Mouse (Mus musculus): ENCODE measurements around the gene C530008M17Rik. TPM values are rescaled to one million over a fixed set of nuclear protein-coding genes. Genes with fewer than 3 reads are reported as not detected.

Gene C530008M17Rik
- polyA plus RNA-seq, 1 experiment: 0.31 TPM

DNA sequence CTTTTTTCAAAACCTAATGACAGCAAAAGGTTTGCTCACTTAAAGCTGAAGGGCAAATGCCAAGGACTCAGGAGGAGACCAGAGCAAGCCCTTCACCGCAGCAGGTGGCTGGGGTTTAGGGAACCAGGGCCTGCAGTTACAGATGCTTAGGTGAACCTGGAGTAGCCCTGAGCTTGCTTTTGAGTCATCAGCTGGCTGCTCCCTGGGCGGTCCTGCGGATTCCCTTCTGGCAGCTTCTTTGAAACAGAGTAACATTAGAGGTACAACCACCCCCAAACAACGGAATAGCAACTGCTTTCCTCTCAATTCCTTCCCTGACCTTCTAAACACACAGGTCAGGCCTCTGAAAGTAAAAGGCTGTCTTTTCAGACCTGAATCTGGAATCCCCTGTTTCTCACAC, 116.5 kb downstream of the C530008M17Rik start:
- no peak overlapping the region for H3K27ac ChIP-seq (ENCODE audit: insufficient read depth, low read depth, low read length)
- H3K36me3 ChIP-seq (ENCODE audit: control insufficient read depth, insufficient read depth, low read length): no peaks in the 10 kb centered on the region
- no peaks in the 10 kb centered on the region for H3K27me3 ChIP-seq (replicated peaks; ENCODE audit: control insufficient read depth, insufficient read depth, low read length)
- no peaks in the 10 kb centered on the region for H3K4me1 ChIP-seq (ENCODE audit: control insufficient read depth, insufficient read depth, low read length)
- DNase-seq: no peak
- TF ChIP-seq CTCF (conservative IDR thresholded peaks at IDR 0.05; ENCODE audit: insufficient read depth, insufficient read length, low read depth, low read length) (no peak), POLR2A (IDR thresholded peaks at IDR 0.05; ENCODE audit: low read depth, low read length) (no peak)
- H3K4me3 ChIP-seq (ENCODE audit: insufficient read depth, low read depth, low read length): no peak overlapping the region
- WGBS: 70% methylated on average over 4 of the region's 4 CpGs

- Histone ChIP-seq H3K4me3 (ENCODE audit: insufficient read depth, low read depth, low read length) (no peak overlapping the region), H3K27ac (ENCODE audit: insufficient read depth, low read depth, low read length) (no peak overlapping the region), H3K4me1 (ENCODE audit: control insufficient read depth, insufficient read depth, low read length) (no peaks in the 10 kb centered on the region), H3K27me3 (replicated peaks; ENCODE audit: control insufficient read depth, insufficient read depth, low read length) (no peaks in the 10 kb centered on the region), H3K36me3 (ENCODE audit: control insufficient read depth, insufficient read depth, low read length) (no peaks in the 10 kb centered on the region)
- DNase-seq: no peak
- no peak for TF ChIP-seq CTCF (conservative IDR thresholded peaks at IDR 0.05; ENCODE audit: insufficient read depth, insufficient read length, low read depth, low read length)
- no peak for TF ChIP-seq POLR2A (IDR thresholded peaks at IDR 0.05; ENCODE audit: low read depth, low read length)
- 65% methylated on average over 9 of the region's 9 CpGs for WGBS
Measured at GRCm38 (mm10) chr5:76773492-76774158, 117.3 kb downstream of the C530008M17Rik start.

DNA sequence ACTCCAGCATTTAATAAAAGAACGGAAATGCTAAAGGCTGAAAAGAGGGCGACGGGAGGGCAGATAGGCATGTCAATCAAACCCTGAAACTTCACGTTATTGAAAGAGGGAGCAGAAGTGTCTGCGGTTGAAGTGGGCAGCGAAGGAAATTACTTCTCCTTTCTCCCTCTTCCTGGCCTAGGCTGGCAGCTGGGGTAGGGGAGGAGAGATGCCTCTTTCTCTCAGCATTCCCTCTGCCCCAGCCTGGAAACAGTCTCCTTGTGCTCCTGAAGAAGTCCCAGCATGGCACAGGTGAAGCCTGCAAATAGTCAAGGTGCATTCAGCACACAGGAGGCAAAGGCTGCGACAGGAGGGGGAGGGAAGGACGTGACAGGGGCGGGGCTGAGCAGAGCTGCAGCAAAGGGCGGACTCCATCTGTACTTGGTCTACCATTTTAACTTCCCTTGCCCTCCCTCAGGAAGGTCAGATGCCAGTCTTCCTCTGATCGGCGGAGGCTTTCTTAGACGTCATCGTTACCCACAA, 122.8 kb downstream of the C530008M17Rik start:
- Histone ChIP-seq H3K27me3 (replicated peaks; ENCODE audit: control insufficient read depth, insufficient read depth, low read length) (no peaks in the 10 kb centered on the region), H3K27ac (ENCODE audit: insufficient read depth, low read depth, low read length) (no peak overlapping the region), H3K4me3 (ENCODE audit: insufficient read depth, low read depth, low read length) (no peak overlapping the region), H3K36me3 (ENCODE audit: control insufficient read depth, insufficient read depth, low read length) (no peaks in the 10 kb centered on the region), H3K4me1 (ENCODE audit: control insufficient read depth, insufficient read depth, low read length) (no peaks in the 10 kb centered on the region)
- no peak for DNase-seq
- TF ChIP-seq CTCF (conservative IDR thresholded peaks at IDR 0.05; ENCODE audit: insufficient read depth, insufficient read length, low read depth, low read length): no peak
- TF ChIP-seq POLR2A (IDR thresholded peaks at IDR 0.05; ENCODE audit: low read depth, low read length): no peak
- 53% methylated on average over 14 of the region's 14 CpGs for WGBS

DNA sequence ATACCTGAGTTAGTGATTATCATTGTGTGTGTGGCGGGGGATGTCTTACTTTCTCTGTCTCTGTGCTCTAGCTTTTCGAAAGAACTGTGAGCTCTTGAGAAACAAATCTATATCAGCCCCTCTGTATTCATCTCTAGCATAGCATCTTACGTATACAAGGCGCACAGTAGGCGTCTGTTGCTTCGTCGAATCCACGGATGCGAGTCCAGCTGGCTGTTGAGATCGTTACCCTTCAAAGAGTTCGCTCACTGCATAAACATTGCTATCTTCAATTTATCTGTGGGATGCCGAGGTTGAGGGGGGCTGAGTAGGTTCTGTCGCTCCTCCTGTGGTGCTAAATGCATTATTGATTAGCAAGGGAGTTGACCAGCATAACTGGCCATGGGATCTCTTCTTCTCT, 125.6 kb downstream of the C530008M17Rik start:
- no peaks in the 10 kb centered on the region for H3K36me3 ChIP-seq (ENCODE audit: control insufficient read depth, insufficient read depth, low read length)
- DNase-seq: no peak
- WGBS: 80% methylated on average over 13 of the region's 13 CpGs
- no peaks in the 10 kb centered on the region for H3K4me1 ChIP-seq (ENCODE audit: control insufficient read depth, insufficient read depth, low read length)
- TF ChIP-seq CTCF (conservative IDR thresholded peaks at IDR 0.05; ENCODE audit: insufficient read depth, insufficient read length, low read depth, low read length) (no peak), POLR2A (IDR thresholded peaks at IDR 0.05; ENCODE audit: low read depth, low read length) (no peak)
- no peaks in the 10 kb centered on the region for H3K27me3 ChIP-seq (replicated peaks; ENCODE audit: control insufficient read depth, insufficient read depth, low read length)
- H3K4me3 ChIP-seq (ENCODE audit: insufficient read depth, low read depth, low read length): no peak overlapping the region
- no peak overlapping the region for H3K27ac ChIP-seq (ENCODE audit: insufficient read depth, low read depth, low read length)

DNA sequence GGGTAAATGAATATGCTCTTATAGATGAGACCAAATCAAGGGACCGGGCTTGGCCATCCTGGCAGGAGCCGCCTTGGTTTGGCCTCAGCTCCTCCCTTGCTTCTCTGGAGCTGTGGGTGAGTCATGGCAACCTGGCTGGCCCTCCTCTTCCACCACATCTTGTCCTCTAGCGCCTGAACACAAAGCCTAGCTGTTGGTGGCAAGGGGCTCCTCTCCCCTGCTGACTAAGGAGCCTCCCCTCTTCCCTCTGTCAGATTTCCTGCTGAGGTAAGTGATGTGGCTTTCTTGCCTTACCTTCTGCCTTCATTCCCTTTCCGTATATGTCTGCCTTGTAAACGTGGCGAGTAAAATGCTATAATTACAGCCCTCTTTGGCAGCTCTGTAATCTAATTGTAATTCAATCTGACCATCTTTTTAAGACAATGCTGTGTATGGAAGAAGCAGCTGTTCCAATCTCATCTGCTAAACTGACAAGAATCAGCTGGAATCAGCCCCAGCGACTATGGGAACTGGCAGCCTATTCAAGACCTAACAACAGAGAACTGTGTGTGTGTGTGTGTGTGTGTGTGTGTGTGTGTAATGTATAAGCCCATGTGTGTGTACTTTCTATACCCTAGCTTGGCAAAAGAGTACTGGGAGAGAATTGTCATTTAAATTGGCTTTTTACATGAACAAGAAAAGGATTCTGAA, 126.2 kb downstream of the C530008M17Rik start:
- Histone ChIP-seq H3K27ac (ENCODE audit: insufficient read depth, low read depth, low read length) (no peak overlapping the region), H3K27me3 (replicated peaks; ENCODE audit: control insufficient read depth, insufficient read depth, low read length) (no peaks in the 10 kb centered on the region), H3K4me3 (ENCODE audit: insufficient read depth, low read depth, low read length) (no peak overlapping the region), H3K4me1 (ENCODE audit: control insufficient read depth, insufficient read depth, low read length) (no peaks in the 10 kb centered on the region), H3K36me3 (ENCODE audit: control insufficient read depth, insufficient read depth, low read length) (no peaks in the 10 kb centered on the region)
- WGBS: 59% methylated on average over 7 of the region's 7 CpGs
- DNase-seq: no peak
- TF ChIP-seq POLR2A (IDR thresholded peaks at IDR 0.05; ENCODE audit: low read depth, low read length): no peak
- no peak for TF ChIP-seq CTCF (conservative IDR thresholded peaks at IDR 0.05; ENCODE audit: insufficient read depth, insufficient read length, low read depth, low read length)

GRCm38 (mm10) chr5:76783104-76783441, 126.8 kb downstream of the C530008M17Rik start:
- DNase-seq: no peak
- WGBS: 82% methylated on average over 8 of the region's 8 CpGs
- Histone ChIP-seq H3K36me3 (ENCODE audit: control insufficient read depth, insufficient read depth, low read length) (no peaks in the 10 kb centered on the region), H3K27ac (ENCODE audit: insufficient read depth, low read depth, low read length) (no peak overlapping the region), H3K4me3 (ENCODE audit: insufficient read depth, low read depth, low read length) (no peak overlapping the region), H3K4me1 (ENCODE audit: control insufficient read depth, insufficient read depth, low read length) (no peaks in the 10 kb centered on the region), H3K27me3 (replicated peaks; ENCODE audit: control insufficient read depth, insufficient read depth, low read length) (no peaks in the 10 kb centered on the region)
- TF ChIP-seq POLR2A (IDR thresholded peaks at IDR 0.05; ENCODE audit: low read depth, low read length): no peak
- TF ChIP-seq CTCF (conservative IDR thresholded peaks at IDR 0.05; ENCODE audit: insufficient read depth, insufficient read length, low read depth, low read length): no peak

- Histone ChIP-seq H3K27me3 (replicated peaks; ENCODE audit: control insufficient read depth, insufficient read depth, low read length) (no peaks in the 10 kb centered on the region), H3K4me3 (ENCODE audit: insufficient read depth, low read depth, low read length) (no peak overlapping the region), H3K36me3 (ENCODE audit: control insufficient read depth, insufficient read depth, low read length) (no peaks in the 10 kb centered on the region), H3K4me1 (ENCODE audit: control insufficient read depth, insufficient read depth, low read length) (no peaks in the 10 kb centered on the region), H3K27ac (ENCODE audit: insufficient read depth, low read depth, low read length) (no peak overlapping the region)
- TF ChIP-seq CTCF (conservative IDR thresholded peaks at IDR 0.05; ENCODE audit: insufficient read depth, insufficient read length, low read depth, low read length) (no peak), POLR2A (IDR thresholded peaks at IDR 0.05; ENCODE audit: low read depth, low read length) (no peak)
- WGBS: 58% methylated on average over 7 of the region's 7 CpGs
- DNase-seq: no peak
Measured at GRCm38 (mm10) chr5:76784151-76784723, 127.9 kb downstream of the C530008M17Rik start.
